Mouse (Mus musculus): ENCODE results near the gene Itga4. TPM values are rescaled to one million over a fixed set of nuclear protein-coding genes. Genes with fewer than 3 reads are reported as not detected.

Gene Itga4
- polyA plus RNA-seq, 1 experiment from 2014 or later = 1.7 TPM

- Histone ChIP-seq H3K9ac (ENCODE audit: low read depth, low read length) (no peak overlapping the region), H3K4me2 (replicated peaks; ENCODE audit: low read depth) (no peak overlapping the region), H3K4me3 (ENCODE audit: low read depth, low read length) (no peak overlapping the region), H3K9me3 (ENCODE audit: control insufficient read depth) (no peaks in the 10 kb centered on the region), H3K27me3 (replicated peaks; ENCODE audit: control insufficient read depth, insufficient read depth, low read length) (no peaks in the 10 kb centered on the region), H3K27ac (ENCODE audit: low read depth, low read length) (no peak overlapping the region), H3K36me3 (ENCODE audit: control insufficient read depth, insufficient read depth) (no peaks in the 10 kb centered on the region), H3K4me1 (replicated peaks; ENCODE audit: control insufficient read depth, insufficient read depth, low read length) (no peaks in the 10 kb centered on the region)
- ATAC-seq = no peak
- TF ChIP-seq CTCF (IDR thresholded peaks at IDR 0.05; ENCODE audit: low read depth) = no peak
- 76% methylated on average over 4 of the region's 4 CpGs for WGBS
Measured at GRCm38 (mm10) chr2:79271838-79272237, 16.6 kb downstream of the Itga4 start.

GRCm38 (mm10) chr2:79278581-79278980 is 23.4 kb downstream of the Itga4 start:
- Histone ChIP-seq H3K4me1 (replicated peaks; ENCODE audit: control insufficient read depth, insufficient read depth, low read length) (no peaks in the 10 kb centered on the region), H3K36me3 (ENCODE audit: control insufficient read depth, insufficient read depth) (no peaks in the 10 kb centered on the region), H3K4me3 (ENCODE audit: low read depth, low read length) (no peak overlapping the region), H3K9me3 (ENCODE audit: control insufficient read depth) (no peaks in the 10 kb centered on the region), H3K27me3 (replicated peaks; ENCODE audit: control insufficient read depth, insufficient read depth, low read length) (no peaks in the 10 kb centered on the region), H3K27ac (ENCODE audit: low read depth, low read length) (no peak overlapping the region), H3K4me2 (replicated peaks; ENCODE audit: low read depth) (no peak overlapping the region), H3K9ac (ENCODE audit: low read depth, low read length) (no peak overlapping the region)
- TF ChIP-seq CTCF (IDR thresholded peaks at IDR 0.05; ENCODE audit: low read depth) = no peak
- no peak for ATAC-seq

GRCm38 (mm10) chr2:79284206-79284605 is 29.0 kb downstream of the Itga4 start:
- no peak overlapping the region for H3K9ac ChIP-seq (ENCODE audit: low read depth, low read length)
- H3K4me1 ChIP-seq (replicated peaks; ENCODE audit: control insufficient read depth, insufficient read depth, low read length) = no peaks in the 10 kb centered on the region
- 78% methylated on average over 4 of the region's 4 CpGs for WGBS
- no peaks in the 10 kb centered on the region for H3K36me3 ChIP-seq (ENCODE audit: control insufficient read depth, insufficient read depth)
- no peak for TF ChIP-seq CTCF (IDR thresholded peaks at IDR 0.05; ENCODE audit: low read depth)
- H3K27ac ChIP-seq (ENCODE audit: low read depth, low read length) = no peak overlapping the region
- ATAC-seq = no peak
- no peak overlapping the region for H3K4me3 ChIP-seq (ENCODE audit: low read depth, low read length)
- no peaks in the 10 kb centered on the region for H3K27me3 ChIP-seq (replicated peaks; ENCODE audit: control insufficient read depth, insufficient read depth, low read length)
- H3K9me3 ChIP-seq (ENCODE audit: control insufficient read depth) = no peaks in the 10 kb centered on the region
- no peak overlapping the region for H3K4me2 ChIP-seq (replicated peaks; ENCODE audit: low read depth)

GRCm38 (mm10) chr2:79290149-79290548 is 34.9 kb downstream of the Itga4 start:
- Histone ChIP-seq H3K4me3 (ENCODE audit: low read depth, low read length) (no peak overlapping the region), H3K36me3 (ENCODE audit: control insufficient read depth, insufficient read depth) (no peaks in the 10 kb centered on the region), H3K9me3 (ENCODE audit: control insufficient read depth) (no peaks in the 10 kb centered on the region), H3K27me3 (replicated peaks; ENCODE audit: control insufficient read depth, insufficient read depth, low read length) (no peaks in the 10 kb centered on the region), H3K9ac (ENCODE audit: low read depth, low read length) (no peak overlapping the region), H3K4me2 (replicated peaks; ENCODE audit: low read depth) (no peak overlapping the region), H3K4me1 (replicated peaks; ENCODE audit: control insufficient read depth, insufficient read depth, low read length) (no peaks in the 10 kb centered on the region), H3K27ac (ENCODE audit: low read depth, low read length) (no peak overlapping the region)
- WGBS = 59% methylated on average over 1 of the region's 1 CpGs
- no peak for TF ChIP-seq CTCF (IDR thresholded peaks at IDR 0.05; ENCODE audit: low read depth)
- no peak for ATAC-seq

- Histone ChIP-seq H3K4me3 (ENCODE audit: low read depth, low read length) (no peak overlapping the region), H3K27me3 (replicated peaks; ENCODE audit: control insufficient read depth, insufficient read depth, low read length) (no peaks in the 10 kb centered on the region), H3K9ac (ENCODE audit: low read depth, low read length) (no peak overlapping the region), H3K4me1 (replicated peaks; ENCODE audit: control insufficient read depth, insufficient read depth, low read length) (no peaks in the 10 kb centered on the region), H3K9me3 (ENCODE audit: control insufficient read depth) (no peaks in the 10 kb centered on the region), H3K4me2 (replicated peaks; ENCODE audit: low read depth) (no peak overlapping the region), H3K27ac (ENCODE audit: low read depth, low read length) (no peak overlapping the region), H3K36me3 (ENCODE audit: control insufficient read depth, insufficient read depth) (no peaks in the 10 kb centered on the region)
- TF ChIP-seq CTCF (IDR thresholded peaks at IDR 0.05; ENCODE audit: low read depth) = no peak
- no peak for ATAC-seq
- 70% methylated on average over 8 of the region's 8 CpGs for WGBS
Measured at GRCm38 (mm10) chr2:79291922-79292321, 36.7 kb downstream of the Itga4 start.

- no peaks in the 10 kb centered on the region for H3K9me3 ChIP-seq (ENCODE audit: control insufficient read depth)
- no peak overlapping the region for H3K4me3 ChIP-seq (ENCODE audit: low read depth, low read length)
- no peak for TF ChIP-seq CTCF (IDR thresholded peaks at IDR 0.05; ENCODE audit: low read depth)
- no peak overlapping the region for H3K9ac ChIP-seq (ENCODE audit: low read depth, low read length)
- no peak overlapping the region for H3K4me2 ChIP-seq (replicated peaks; ENCODE audit: low read depth)
- WGBS = 81% methylated on average over 6 of the region's 6 CpGs
- ATAC-seq = no peak
- no peaks in the 10 kb centered on the region for H3K36me3 ChIP-seq (ENCODE audit: control insufficient read depth, insufficient read depth)
- no peaks in the 10 kb centered on the region for H3K4me1 ChIP-seq (replicated peaks; ENCODE audit: control insufficient read depth, insufficient read depth, low read length)
- no peak overlapping the region for H3K27ac ChIP-seq (ENCODE audit: low read depth, low read length)
- no peaks in the 10 kb centered on the region for H3K27me3 ChIP-seq (replicated peaks; ENCODE audit: control insufficient read depth, insufficient read depth, low read length)
Measured at GRCm38 (mm10) chr2:79292431-79292830, 37.2 kb downstream of the Itga4 start.

GRCm38 (mm10) chr2:79302398-79302797 is 47.2 kb downstream of the Itga4 start:
- Histone ChIP-seq H3K27ac (ENCODE audit: low read depth, low read length) (no peak overlapping the region), H3K4me3 (ENCODE audit: low read depth, low read length) (no peak overlapping the region), H3K4me2 (replicated peaks; ENCODE audit: low read depth) (no peak overlapping the region), H3K9me3 (ENCODE audit: control insufficient read depth) (no peaks in the 10 kb centered on the region), H3K36me3 (ENCODE audit: control insufficient read depth, insufficient read depth) (no peaks in the 10 kb centered on the region), H3K9ac (ENCODE audit: low read depth, low read length) (no peak overlapping the region), H3K4me1 (replicated peaks; ENCODE audit: control insufficient read depth, insufficient read depth, low read length) (no peaks in the 10 kb centered on the region), H3K27me3 (replicated peaks; ENCODE audit: control insufficient read depth, insufficient read depth, low read length) (no peaks in the 10 kb centered on the region)
- TF ChIP-seq CTCF (IDR thresholded peaks at IDR 0.05; ENCODE audit: low read depth) = no peak
- ATAC-seq = no peak
